Mouse (Mus musculus): ENCODE measurements around the gene Msantd2.

GRCm38 (mm10) chr9:37518991-37519390 lies 29.9 kb downstream of the Msantd2 start:
- no peak for TF ChIP-seq CTCF (IDR thresholded peaks at IDR 0.05; ENCODE audit: low read depth, low read length)
- no peak for TF ChIP-seq POLR2A (IDR thresholded peaks at IDR 0.05; ENCODE audit: extremely low read depth, insufficient read depth, low read length)

All from liver, adult 2 months (tissue).